Mouse (Mus musculus) Patski (cell line): ENCODE results near the gene Cdk2ap1. TPM values are rescaled to one million over a fixed set of nuclear protein-coding genes. Genes with fewer than 3 reads are reported as not detected.
"Not testable (repeated sequence)": the region's sequence is repeated elsewhere in the genome, so short reads cannot be mapped to it uniquely, and the experiment has no call there.

Experiments
- ATAC-seq: fragments of 100-300 bp; one replicate; pipeline ENCODE4 v1.8.0; 2021
- CTCF ChIA-PET: fragments of 350-600 bp; sonication (Branson Sonifier 250); formaldehyde crosslinking; loops from one replicate; lab custom pipeline; 2022; ENCODE audit warnings: inconsistent platforms; lab: Charles Lee
- POLR2A ChIA-PET: fragments of 350-600 bp; sonication (Branson Sonifier 250); formaldehyde crosslinking; loops from one replicate; lab custom pipeline; 2022; ENCODE audit warnings: antibody characterized with exemption, inconsistent platforms; lab: Charles Lee
- DNase-seq: peaks from one replicate; pipeline ENCODE4 v3.0.0-alpha.2; 2011; ENCODE audit warnings: low read depth, low spot score
- H3K27me3 ChIP-seq: fragments of 371-371 bp; one replicate; pipeline ENCODE4 v1.5.1; 2021
- CTCF ChIP-seq: fragments of 100-300 bp; IDR thresholded peaks from one replicate; pipeline ENCODE4 v1.5.1; 2021
- in situ Hi-C: fragments of 300-500 bp; cut with MboI; formaldehyde crosslinking; loops from 3 replicates; pipeline ENCODE4 v1.11.1; 2018; ENCODE audit warnings: low pct_unique_long_range_greater_than_20kb, mixed read lengths
- polyA plus RNA-seq: library from polyadenylated mRNA; unstranded; gene quantifications from one replicate; pipeline ENCODE4 v1.2.3, GENCODE M21; 2021

Cdk2ap1 gene
- polyA plus RNA-seq, 1 experiment from 2014 or later: 231 TPM

DNA sequence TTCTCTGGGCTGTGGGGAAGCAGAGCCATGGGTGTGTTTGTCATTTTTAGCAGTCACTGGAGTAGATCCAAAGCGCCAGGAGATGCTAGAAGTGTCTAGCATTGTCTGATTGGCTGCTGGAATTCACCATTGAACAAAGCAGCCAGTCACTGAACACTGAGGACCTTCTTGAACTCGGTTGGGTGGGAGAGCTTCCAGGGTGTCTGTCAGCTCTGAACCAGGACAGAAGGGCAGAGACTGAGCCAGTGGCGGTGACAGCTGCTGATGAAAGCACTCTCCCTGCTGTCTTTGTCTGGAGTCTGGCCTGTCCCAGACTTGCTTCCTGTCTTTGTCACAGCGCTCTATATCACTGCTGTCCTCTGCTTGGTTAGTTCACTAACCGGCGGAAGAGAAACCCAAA, 28.5 kb downstream of the Cdk2ap1 start:
- no peak for TF ChIP-seq CTCF
- CTCF ChIA-PET: interaction anchor here (2.1 kb wide), 1 partner anchor 12 kb away, joined by 7 read pairs; no protein-coding TSS in a partner anchor
- POLR2A ChIA-PET: no interaction called here
- ATAC-seq: no peak
- no peak for DNase-seq
- in situ Hi-C loops: no loop called here
- H3K27me3 ChIP-seq: no peaks in the 10 kb centered on the region

GRCm38 (mm10) chr5:124330086-124330485, 32.8 kb downstream of the Cdk2ap1 start:
- no peak for TF ChIP-seq CTCF
- CTCF ChIA-PET: interaction anchor here (1.1 to 1.4 kb wide), 3 partner anchors 9 to 20 kb away, joined by 3 read pairs; no protein-coding TSS in a partner anchor

DNA sequence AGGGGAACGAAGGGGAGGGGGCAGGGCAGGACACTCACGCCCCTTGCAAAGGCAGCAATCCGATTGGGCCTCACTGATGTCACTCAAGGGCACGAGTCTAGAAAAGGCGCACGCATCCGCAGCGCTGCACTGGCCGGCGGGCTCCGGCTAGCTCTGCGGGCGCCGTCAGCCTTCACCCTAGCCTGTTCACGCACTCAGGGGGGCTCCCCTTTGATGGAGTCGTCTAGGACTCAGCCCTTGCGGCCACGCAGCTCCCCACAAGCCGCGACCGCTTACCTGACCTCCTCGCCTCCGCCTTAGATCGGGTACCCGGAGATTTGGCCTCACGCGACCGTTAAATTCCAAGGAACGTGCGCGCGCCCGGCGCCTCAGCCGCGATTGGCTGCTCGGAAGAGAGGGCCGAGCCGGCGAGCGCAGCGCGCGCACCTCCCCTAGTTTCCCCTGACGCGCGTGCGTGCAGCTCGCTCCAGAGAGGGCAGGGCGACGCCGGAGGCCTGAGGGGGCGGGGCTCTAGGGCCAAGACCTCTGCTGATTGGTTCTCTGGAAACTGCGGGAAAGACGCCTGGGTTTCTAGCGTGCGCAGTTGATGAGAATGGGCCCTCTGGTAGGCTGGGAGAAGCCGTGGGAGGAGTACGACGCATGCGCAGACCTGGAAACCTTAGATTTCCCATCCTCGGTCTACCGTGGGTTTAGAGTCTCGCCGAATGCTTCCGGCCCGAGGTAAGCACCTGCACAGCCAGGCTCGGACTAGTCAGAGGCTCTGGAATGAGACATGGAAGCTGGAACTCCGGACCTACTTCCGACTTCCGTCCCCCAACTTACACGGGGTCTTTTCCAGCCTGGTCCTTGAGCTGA, 35.1 kb downstream of the Cdk2ap1 start, which contains the start of the genes Mphosph9 and 2810006K23Rik:
TSS of gene Mphosph9 (minus strand) at position 463 of the 855 bp plus-strand sequence.
TSS of gene 2810006K23Rik (plus strand) at position 580 of the 855 bp plus-strand sequence.
- TF ChIP-seq CTCF: no peak
- ATAC-seq: peak; percentile 86
- H3K27me3 ChIP-seq: no peaks in the 10 kb centered on the region
- in situ Hi-C loops: no loop called here
- ChIA-PET CTCF (interaction anchor here (0.8 to 1.2 kb wide), 2 partner anchors 8 to 28 kb away, joined by 3 read pairs; no protein-coding TSS in a partner anchor), POLR2A (interaction anchor here (0.7 to 1.7 kb wide), 5 partner anchors 11 to 32 kb away, joined by 3 to 7 read pairs (median 4); no protein-coding TSS in a partner anchor)
- DNase-seq: peak; percentile 99

More at GRCm38 (mm10) chr5:124330086-124330485, 32.8 kb downstream of the Cdk2ap1 start:
- in situ Hi-C loops: no loop called here
- ATAC-seq (no peak), DNase-seq (no peak)
- H3K27me3 ChIP-seq: no peaks in the 10 kb centered on the region
- POLR2A ChIA-PET: no interaction called here

DNA sequence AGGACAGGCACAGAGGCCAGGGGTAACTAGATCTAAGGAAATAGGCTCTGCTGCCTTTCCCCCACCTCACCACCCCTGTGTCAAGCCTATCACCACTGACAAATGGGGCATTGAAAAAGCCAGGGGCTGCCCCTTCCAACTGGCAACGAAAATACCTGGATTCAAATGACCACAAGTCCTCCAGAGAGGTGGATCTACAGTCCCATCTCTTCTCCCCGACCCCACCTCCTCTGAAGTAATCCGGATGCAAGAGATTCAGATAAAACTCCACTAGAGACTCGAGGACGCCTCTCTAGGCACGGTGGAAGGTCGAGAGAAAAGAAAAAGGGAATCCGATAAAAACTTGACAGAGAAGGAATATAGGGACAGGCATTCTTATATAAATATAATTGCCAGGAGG, 36.1 kb downstream of the Cdk2ap1 start:
- POLR2A ChIA-PET: interaction anchor here (0.7 to 1.7 kb wide), 4 partner anchors 20 to 33 kb away, joined by 3 to 7 read pairs (median 4); no protein-coding TSS in a partner anchor
- in situ Hi-C loops: no loop called here
- no peak for TF ChIP-seq CTCF
- ATAC-seq (peak; percentile 0), DNase-seq (no peak)
- CTCF ChIA-PET: no interaction called here
- H3K27me3 ChIP-seq: no peaks in the 10 kb centered on the region

DNA sequence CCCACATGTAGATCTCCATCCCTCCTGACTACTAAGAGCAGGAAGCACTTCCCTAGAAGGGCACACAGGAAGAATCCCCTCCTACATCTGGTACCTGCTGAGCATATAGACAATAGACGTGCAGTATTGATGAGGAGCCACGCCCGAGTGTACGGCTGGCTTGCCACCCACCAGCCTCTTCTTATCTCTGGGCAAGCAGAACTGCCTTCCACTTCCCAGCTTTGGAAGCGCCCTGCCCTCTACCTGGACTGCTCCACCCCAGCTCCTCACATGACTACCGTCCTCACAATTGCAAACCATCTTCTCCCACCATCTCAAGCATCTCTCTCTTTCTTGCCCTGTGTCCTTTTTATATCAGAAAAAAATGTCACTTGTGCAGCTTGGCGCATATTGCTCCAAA, 45.2 kb downstream of the Cdk2ap1 start:
- ChIA-PET POLR2A (no interaction called here), CTCF (no interaction called here)
- DNase-seq (no peak), ATAC-seq (no peak)
- no peaks in the 10 kb centered on the region for H3K27me3 ChIP-seq
- in situ Hi-C loops: loop anchor here (10.0 kb wide), 1 partner anchor 67 kb away; no protein-coding TSS in a partner anchor
- TF ChIP-seq CTCF: no peak

DNA sequence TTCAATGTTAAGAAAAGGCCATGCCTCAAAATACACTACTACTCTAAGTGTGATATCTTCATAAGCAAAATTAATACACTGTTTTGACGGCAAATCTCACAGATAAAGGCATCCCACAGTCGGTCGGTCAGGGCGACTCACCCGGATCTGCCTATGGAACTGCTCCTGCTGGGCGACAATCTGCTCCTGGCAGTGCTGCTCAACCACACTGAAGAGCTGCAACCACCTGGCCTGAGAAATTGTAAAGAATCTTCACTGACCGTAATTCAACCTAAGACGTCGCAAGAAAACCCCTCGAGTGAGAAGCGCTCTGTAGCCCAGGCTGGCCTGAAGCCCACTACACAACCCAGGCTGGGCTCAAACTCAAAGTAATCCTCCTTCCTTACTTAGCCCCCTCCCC, 46.9 kb downstream of the Cdk2ap1 start:
- ATAC-seq: no peak
- ChIA-PET POLR2A (no interaction called here), CTCF (no interaction called here)
- H3K27me3 ChIP-seq: no peaks in the 10 kb centered on the region
- TF ChIP-seq CTCF: no peak
- DNase-seq: no peak
- in situ Hi-C loops: loop anchor here (10.0 kb wide), 1 partner anchor 69 kb away; no protein-coding TSS in a partner anchor

DNA sequence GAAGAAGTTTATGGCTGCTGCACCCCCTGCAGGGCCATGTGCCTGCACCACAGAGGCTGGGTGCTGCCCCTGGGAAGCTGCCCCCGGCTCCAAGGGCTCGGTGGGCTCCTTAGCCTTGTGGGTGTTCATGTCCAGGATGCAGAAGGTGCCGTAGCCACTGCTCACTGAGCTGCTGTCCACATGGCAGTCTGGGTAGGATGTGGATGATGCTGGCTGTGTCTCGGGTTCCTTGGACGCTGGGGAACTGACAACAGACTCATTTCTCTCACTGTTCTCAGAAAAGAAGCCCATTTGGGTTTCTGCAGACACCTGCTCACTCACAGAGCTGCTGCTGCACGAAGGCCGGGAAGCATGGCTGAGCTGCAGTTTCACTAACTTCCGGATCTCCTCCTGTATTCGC, 47.4 kb downstream of the Cdk2ap1 start:
- in situ Hi-C loops: loop anchor here (10.0 kb wide), 1 partner anchor 69 kb away; no protein-coding TSS in a partner anchor
- no peak for TF ChIP-seq CTCF
- ChIA-PET CTCF (no interaction called here), POLR2A (no interaction called here)
- no peak for ATAC-seq
- DNase-seq: no peak
- no peaks in the 10 kb centered on the region for H3K27me3 ChIP-seq

- H3K27me3 ChIP-seq: no peaks in the 10 kb centered on the region
- CTCF ChIA-PET: no interaction called here
- TF ChIP-seq CTCF: no peak
- DNase-seq (no peak), ATAC-seq (no peak)
- in situ Hi-C loops: loop anchor here (10.0 kb wide), 1 partner anchor 75 kb away; no protein-coding TSS in a partner anchor
- POLR2A ChIA-PET: no interaction called here
These were observed 52.8 kb downstream of the Cdk2ap1 start for GRCm38 (mm10) chr5:124310091-124310490.

DNA sequence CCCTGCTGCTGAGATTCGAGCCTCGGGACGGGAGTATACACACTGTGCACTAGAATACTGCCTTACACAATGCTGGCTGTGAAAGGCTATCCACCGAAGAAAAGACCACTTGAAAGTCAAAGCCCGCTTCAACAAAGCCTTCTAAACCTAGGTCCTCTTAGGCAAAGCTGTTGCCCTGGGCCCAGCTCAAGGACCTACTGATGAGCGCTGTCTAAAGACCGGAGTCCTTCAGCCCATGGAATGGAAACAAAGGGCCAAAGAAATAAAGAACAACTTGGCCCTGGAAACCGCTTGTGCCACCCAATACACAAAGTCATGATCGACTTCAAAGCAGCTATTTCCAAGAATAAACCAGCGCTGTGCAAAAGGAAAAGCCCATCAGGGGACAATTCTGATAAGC, 53.7 kb downstream of the Cdk2ap1 start:
- ChIA-PET POLR2A (interaction anchor here (0.7 kb wide), 1 partner anchor 124 kb away, joined by 3 read pairs; no protein-coding TSS in a partner anchor), CTCF (interaction anchor here (0.7 kb wide), 1 partner anchor 10 kb away, joined by 3 read pairs; no protein-coding TSS in a partner anchor)
- H3K27me3 ChIP-seq: no peaks in the 10 kb centered on the region
- TF ChIP-seq CTCF: no peak
- in situ Hi-C loops: no loop called here
- DNase-seq (no peak), ATAC-seq (no peak)

GRCm38 (mm10) chr5:124302853-124303252, 60.0 kb downstream of the Cdk2ap1 start:
- POLR2A ChIA-PET: interaction anchor here (0.7 kb wide), 1 partner anchor 122 kb away, joined by 3 read pairs; no protein-coding TSS in a partner anchor

More at GRCm38 (mm10) chr5:124302853-124303252, 60.0 kb downstream of the Cdk2ap1 start:
- DNase-seq: peak; percentile 19
- CTCF ChIA-PET: interaction anchor here (1.0 to 1.2 kb wide), 2 partner anchors 9 to 19 kb away, joined by 3 to 4 read pairs; no protein-coding TSS in a partner anchor
- ATAC-seq, in situ Hi-C loops, H3K27me3 ChIP-seq: not testable (repeated sequence)
